ENCODE assay signal across 15 mouse cellular contexts in the genomic region with DNA sequence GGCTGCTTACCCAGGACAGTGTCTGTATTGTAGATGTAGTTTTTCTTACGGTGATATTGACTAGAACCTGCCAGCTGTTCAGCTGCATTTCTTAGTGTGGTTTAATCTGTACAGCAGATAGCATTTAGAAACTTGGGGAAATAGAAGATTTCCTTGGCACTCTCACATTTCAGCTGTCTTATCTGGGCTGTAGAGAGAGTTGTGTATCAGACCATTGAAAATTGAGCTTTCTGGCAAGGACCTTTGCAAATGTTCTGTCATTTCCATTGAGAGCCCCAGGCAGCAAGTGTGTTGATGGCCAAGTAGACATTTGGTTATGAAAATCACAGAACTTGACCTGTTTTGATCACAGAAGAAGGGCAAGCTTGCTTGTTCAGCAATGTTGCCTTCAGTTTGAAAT. TPM values are rescaled to one million over a fixed set of nuclear protein-coding genes. Genes with fewer than 3 reads are reported as not detected.
A peak's percentile ranks its signal among the peaks of the same experiment; 100 is the strongest.
DNase-seq lines count a peak whose midpoint lies in the region; ATAC-seq and TF ChIP-seq lines count a peak whose summit lies in the region.
"Had no signal": no experiment of that assay in that cellular context is flagged by ENCODE, and none has a peak within 500 bp of the region (broad histone marks: within the 10 kb centered on the region; RNA-seq: fewer than 3 reads in every experiment).

No protein-coding gene starts in this region.

- peaks cover under 1% of the 10 kb centered on the region; the same call in 1 of the 2 replicates for H3K36me3 ChIP-seq in forebrain, embryonic 15.5 days
- peaks cover under 1% of the 10 kb centered on the region; the same call in 1 of the 2 replicates for H3K36me3 ChIP-seq in forebrain, embryonic 14.5 days (ENCODE audit: control insufficient read depth, insufficient read depth, low read length)
- H3K36me3 ChIP-seq in megakaryocyte, embryonic 14.5 days (replicated peaks; ENCODE audit: low read length): peaks cover 73% of the 10 kb centered on the region
- no peaks in the 10 kb centered on the region for H3K36me3 ChIP-seq in hindbrain, postnatal 0 days (ENCODE audit: insufficient read depth, low read length)
- H3K36me3 ChIP-seq: stomach, embryonic 15.5 days had no signal

- no peaks in the 10 kb centered on the region for H3K9me3 ChIP-seq in forebrain, embryonic 15.5 days
- no peaks in the 10 kb centered on the region for H3K9me3 ChIP-seq in forebrain, embryonic 14.5 days (replicated peaks; ENCODE audit: control insufficient read depth, low read length)
- H3K9me3 ChIP-seq in megakaryocyte, embryonic 14.5 days: no peaks in the 10 kb centered on the region
- no peaks in the 10 kb centered on the region for H3K9me3 ChIP-seq in hindbrain, postnatal 0 days (ENCODE audit: low read length)
- H3K9me3 ChIP-seq: liver, embryonic 12.5 days; stomach, embryonic 15.5 days had no signal

- peak; percentile 7; the same call in 1 of the 2 replicates for ATAC-seq in forebrain, embryonic 15.5 days (replicated peaks)
- ATAC-seq in forebrain, embryonic 14.5 days: no peak
- no peak for ATAC-seq in megakaryocyte, adult 5-6 weeks (ENCODE audit: poor library complexity, severe bottlenecking)
- ATAC-seq in hindbrain, postnatal 0 days: no peak
- ATAC-seq: liver, embryonic 12.5 days had no signal

- no peaks in the 10 kb centered on the region for H3K27me3 ChIP-seq in forebrain, embryonic 15.5 days
- no peaks in the 10 kb centered on the region for H3K27me3 ChIP-seq in forebrain, embryonic 14.5 days (replicated peaks; ENCODE audit: control insufficient read depth, insufficient read depth, low read length)
- no peaks in the 10 kb centered on the region for H3K27me3 ChIP-seq in megakaryocyte, embryonic 14.5 days (replicated peaks)
- no peaks in the 10 kb centered on the region for H3K27me3 ChIP-seq in hindbrain, postnatal 0 days (ENCODE audit: insufficient read depth, low read length)
- H3K27me3 ChIP-seq: liver, embryonic 12.5 days; stomach, embryonic 15.5 days had no signal

- H3K4me1 ChIP-seq in forebrain, embryonic 15.5 days: peaks cover 63% of the 10 kb centered on the region
- peaks cover 19% of the 10 kb centered on the region for H3K4me1 ChIP-seq in forebrain, embryonic 14.5 days (ENCODE audit: control insufficient read depth, insufficient read depth, low read length)
- peaks cover 93% of the 10 kb centered on the region for H3K4me1 ChIP-seq in megakaryocyte, embryonic 14.5 days
- peaks cover 7% of the 10 kb centered on the region; the same call in 1 of the 2 replicates for H3K4me1 ChIP-seq in hindbrain, postnatal 0 days (ENCODE audit: insufficient read depth, low read length)

- 65% methylated on average over 1 of the region's 1 CpGs for WGBS in forebrain, embryonic 15.5 days
- WGBS in forebrain, embryonic 14.5 days: 73% methylated on average over 1 of the region's 1 CpGs
- WGBS in hindbrain, postnatal 0 days: 35% methylated on average over 1 of the region's 1 CpGs

- no peak for DNase-seq in forebrain, embryonic 14.5 days (ENCODE audit: low spot score)
- DNase-seq in cerebellum, adult 9-10 months: peak; percentile 83
- peak; percentile 40 for DNase-seq in hindbrain, postnatal 0 days (ENCODE audit: low spot score)
- no peak for DNase-seq in adrenal gland, adult 18-20 months (ENCODE audit: low spot score in 2 of 2)
- no peak for DNase-seq in kidney, postnatal 14 days
- DNase-seq: heart, postnatal 14 days; kidney, adult 18-20 months; lung, postnatal 14 days; right cerebral cortex, postnatal 4 days; thymus, postnatal 36 days had no signal

- peak overlapping the region; percentile 67 for H3K27ac ChIP-seq in forebrain, embryonic 15.5 days (replicated peaks)
- no peak overlapping the region for H3K27ac ChIP-seq in forebrain, embryonic 14.5 days (ENCODE audit: low read depth, low read length)
- no peak overlapping the region for H3K27ac ChIP-seq in hindbrain, postnatal 0 days
- H3K27ac ChIP-seq: liver, embryonic 12.5 days; stomach, embryonic 15.5 days had no signal

- H3K9ac ChIP-seq in forebrain, embryonic 15.5 days (replicated peaks): no peak overlapping the region
- H3K9ac ChIP-seq in forebrain, embryonic 14.5 days (ENCODE audit: low read length): no peak overlapping the region
- H3K9ac ChIP-seq in hindbrain, postnatal 0 days (replicated peaks; ENCODE audit: low read length): no peak overlapping the region
- H3K9ac ChIP-seq: liver, embryonic 12.5 days; stomach, embryonic 15.5 days had no signal

- no peak for TF ChIP-seq CTCF in hindbrain, postnatal 0 days (IDR thresholded peaks at IDR 0.05; ENCODE audit: low read depth)

- no peak overlapping the region for H3K4me3 ChIP-seq in forebrain, embryonic 15.5 days
- H3K4me3 ChIP-seq in forebrain, embryonic 14.5 days (ENCODE audit: low read depth, low read length): no peak overlapping the region
- H3K4me3 ChIP-seq in megakaryocyte, embryonic 14.5 days (replicated peaks): peak overlapping the region; percentile 4
- no peak overlapping the region for H3K4me3 ChIP-seq in hindbrain, postnatal 0 days (ENCODE audit: low read length)
- H3K4me3 ChIP-seq: liver, embryonic 12.5 days; stomach, embryonic 15.5 days had no signal

- H3K4me2 ChIP-seq in forebrain, embryonic 15.5 days (replicated peaks): no peak overlapping the region
- no peak overlapping the region for H3K4me2 ChIP-seq in forebrain, embryonic 14.5 days (ENCODE audit: low read length)
- no peak overlapping the region for H3K4me2 ChIP-seq in hindbrain, postnatal 0 days (ENCODE audit: low read depth, low read length)
- H3K4me2 ChIP-seq: liver, embryonic 12.5 days; stomach, embryonic 15.5 days had no signal

RNA-seq across cellular contexts. Expression of a gene that starts 10.8 kb away (rescaled TPM):
- polyA plus RNA-seq in forebrain, embryonic 15.5 days (2015; fragmentation: Nextera tagmentation; extraction: Ambion mirVana): 13.3 and 13.8 TPM in 2 replicates
- polyA plus RNA-seq in forebrain, embryonic 14.5 days (2014; fragmentation: Nextera tagmentation; extraction: Ambion mirVana): 17.8 and 19.5 TPM in 2 replicates
- polyA plus RNA-seq in megakaryocyte, embryonic 14.5 days (2012; ENCODE audit: insufficient read depth, low replicate concordance): 9.6 and 14.4 TPM in 2 replicates
- 18.2 and 21.2 TPM in 2 replicates for total RNA-seq in megakaryocyte, adult 5-6 weeks (2015)
- total RNA-seq in megakaryocyte, adult 5-6 weeks (2017): 37.1 and 37.6 TPM in 2 replicates
- 32.9 and 35.5 TPM in 2 replicates for total RNA-seq in hindbrain, postnatal 0 days (2014; rRNA removed)
- 7.9 and 8.4 TPM in 2 replicates for polyA plus RNA-seq in hindbrain, postnatal 0 days (2015; fragmentation: Nextera tagmentation; extraction: Ambion mirVana)
- 10 to 100 TPM; 15.1 to 17.4 TPM for total RNA-seq in adrenal gland, adult 18-20 months (2021)

RNA-seq across cellular contexts. Expression of a gene that starts 40.7 kb away (rescaled TPM):
- 77.9 and 81.0 TPM in 2 replicates for polyA plus RNA-seq in forebrain, embryonic 15.5 days (2015; fragmentation: Nextera tagmentation; extraction: Ambion mirVana)
- polyA plus RNA-seq in forebrain, embryonic 14.5 days (2014; fragmentation: Nextera tagmentation; extraction: Ambion mirVana): 78.6 and 78.8 TPM in 2 replicates
- polyA plus RNA-seq in megakaryocyte, embryonic 14.5 days (2012; ENCODE audit: insufficient read depth, low replicate concordance): 68.3 and 82.3 TPM in 2 replicates
- 113 and 122 TPM in 2 replicates for total RNA-seq in megakaryocyte, adult 5-6 weeks (2015)
- 74.8 and 84.5 TPM in 2 replicates for total RNA-seq in megakaryocyte, adult 5-6 weeks (2017)
- 30.4 and 32.4 TPM in 2 replicates for total RNA-seq in hindbrain, postnatal 0 days (2014; rRNA removed)
- 115 and 131 TPM in 2 replicates for polyA plus RNA-seq in hindbrain, postnatal 0 days (2015; fragmentation: Nextera tagmentation; extraction: Ambion mirVana)
- total RNA-seq in adrenal gland, adult 18-20 months (2021): 100 to 1,000 TPM in 1 of 2 experiments, 10 to 100 TPM in 1; 79.4 to 118 TPM

Comparison
In these comparisons a context has a peak if more than half of its experiments do, and no peak if none do; other contexts are left out.
1. DNase-seq: peak in cerebellum, adult 9-10 months (single experiment) and hindbrain, postnatal 0 days (single experiment); none in forebrain, embryonic 14.5 days (single experiment), adrenal gland, adult 18-20 months (0 of 2) and kidney, postnatal 14 days (single experiment).